Mouse (Mus musculus) forebrain, embryonic 12.5 days (tissue): ENCODE data around the gene Gm11077. TPM values are rescaled to one million over a fixed set of nuclear protein-coding genes. Genes with fewer than 3 reads are reported as not detected.

Experiments used
- ATAC-seq: fragments of 200-750 bp; cut with Nextera tagmentation; 2 replicates; pipeline ENCODE4 v1.8.0; 2017; ENCODE audit warnings: moderate TSS enrichment; ENCODE audit not compliant: low FRiP score
- H3K27ac ChIP-seq: fragments of 300-500 bp; sonication (generic); 2 replicates; pipeline ENCODE4 v1.5.1; 2016; ENCODE audit warnings: mild to moderate bottlenecking
- H3K27me3 ChIP-seq: fragments of 300-500 bp; sonication (generic); 2 replicates; pipeline ENCODE4 v1.6.1; 2016; ENCODE audit warnings: mild to moderate bottlenecking
- H3K36me3 ChIP-seq: fragments of 300-500 bp; sonication (generic); replicated peaks from 2 replicates; pipeline ENCODE4 v1.6.1; 2016; ENCODE audit warnings: mild to moderate bottlenecking
- H3K4me1 ChIP-seq: fragments of 300-500 bp; sonication (generic); 2 replicates; pipeline ENCODE4 v1.6.1; 2016
- H3K4me2 ChIP-seq: fragments of 300-500 bp; sonication (generic); 2 replicates; pipeline ENCODE4 v1.6.1; 2016; ENCODE audit warnings: mild to moderate bottlenecking, moderate library complexity
- H3K4me3 ChIP-seq: fragments of 300-500 bp; sonication (generic); replicated peaks from 2 replicates; pipeline ENCODE4 v1.5.1; 2016; ENCODE audit warnings: mild to moderate bottlenecking
- H3K9ac ChIP-seq: fragments of 300-500 bp; sonication (generic); 2 replicates; pipeline ENCODE4 v1.6.1; 2016; ENCODE audit warnings: mild to moderate bottlenecking
- H3K9me3 ChIP-seq: fragments of 300-500 bp; sonication (generic); 2 replicates; pipeline ENCODE4 v1.6.1; 2016
- WGBS: fragments of 180-500 bp; shearing (Covaris S2); methylation state at CpG from one replicate; pipeline ENCODE4 v1.1.7; 2016; 5-methylcytosine and 5-hydroxymethylcytosine counted together
- polyA plus RNA-seq: library from polyadenylated mRNA; unstranded; fragments of >200 nt; fragmentation: Nextera tagmentation; extraction: Ambion mirVana; gene quantifications from 2 replicates; pipeline ENCODE4 v1.2.1, GENCODE M21; 2016

Gm11077 gene
- polyA plus RNA-seq, 1 experiment from 2014 or later, result not detected

DNA sequence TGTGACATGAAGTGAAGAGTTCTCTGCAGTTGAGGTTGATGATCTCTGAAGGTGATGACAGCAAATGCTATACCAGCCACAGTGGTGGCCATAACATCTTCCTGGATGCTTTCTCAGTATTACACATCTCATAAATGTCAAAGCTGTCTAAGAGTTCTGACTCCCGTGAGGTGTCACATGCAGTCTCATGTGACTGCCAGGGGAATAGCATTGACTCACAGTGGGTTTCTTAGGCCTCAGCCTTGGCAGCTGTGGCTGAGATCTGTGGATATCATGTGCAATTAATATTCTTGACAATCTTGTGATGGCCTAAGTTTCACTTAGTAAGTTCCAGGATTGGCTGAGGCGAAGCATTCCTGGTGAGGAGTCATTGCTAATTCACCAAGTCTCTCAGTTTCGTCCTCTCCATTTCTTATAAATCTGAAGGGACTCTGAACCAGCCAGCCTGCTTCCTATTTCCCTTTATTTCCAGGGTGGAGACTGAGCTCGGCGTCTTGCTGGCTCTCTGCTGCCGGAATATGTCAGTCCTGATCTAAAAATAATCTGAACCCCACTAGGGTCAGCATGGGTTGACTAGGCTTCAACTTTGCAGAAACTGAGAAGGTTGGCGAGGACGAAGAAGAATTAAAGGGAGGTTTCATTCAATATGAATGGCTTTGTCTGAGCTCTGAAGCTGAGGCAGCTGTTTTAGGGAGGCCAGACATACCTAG lies 21.4 kb downstream of the Gm11077 start:
- H3K27ac ChIP-seq, result no peak overlapping the region
- H3K9ac ChIP-seq, result no peak overlapping the region
- H3K9me3 ChIP-seq, result 0 out of 2 replicates have a peak, but pooled peaks cover 3% of the 10 kb centered on the region
- WGBS, result 92% methylated on average over 8 of the region's 8 CpGs
- H3K4me2 ChIP-seq, result no peak overlapping the region
- no peaks in the 10 kb centered on the region for H3K4me1 ChIP-seq
- H3K27me3 ChIP-seq, result no peaks in the 10 kb centered on the region
- no peak overlapping the region for H3K4me3 ChIP-seq
- no peaks in the 10 kb centered on the region for H3K36me3 ChIP-seq
- ATAC-seq, result no peak

DNA sequence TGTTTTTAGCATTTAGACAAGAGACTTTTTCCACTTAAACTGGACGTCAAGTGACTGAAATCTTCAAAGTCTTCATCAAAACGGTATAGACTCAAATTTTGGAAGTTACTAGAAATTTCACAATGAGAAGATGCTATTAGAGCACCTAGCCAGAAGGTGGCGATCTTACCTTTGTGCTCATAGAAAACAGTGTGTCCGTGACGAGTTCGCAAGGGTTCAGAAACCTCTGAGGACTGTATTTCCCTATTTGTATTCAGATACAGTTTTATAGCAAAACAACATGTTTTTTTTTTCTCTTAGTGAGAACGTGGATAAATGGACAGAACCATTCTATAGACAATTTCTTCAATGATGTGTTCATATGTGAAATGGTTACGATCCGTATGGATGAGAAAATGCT lies 37.3 kb downstream of the Gm11077 start:
- H3K27ac ChIP-seq, result no peak overlapping the region
- WGBS, result 48% methylated on average over 9 of the region's 9 CpGs
- no peak for ATAC-seq
- H3K9me3 ChIP-seq, result no peaks in the 10 kb centered on the region
- no peak overlapping the region for H3K4me2 ChIP-seq
- H3K36me3 ChIP-seq, result no peaks in the 10 kb centered on the region
- no peaks in the 10 kb centered on the region for H3K27me3 ChIP-seq
- H3K4me1 ChIP-seq, result peaks cover 15% of the 10 kb centered on the region
- no peak overlapping the region for H3K9ac ChIP-seq
- H3K4me3 ChIP-seq, result no peak overlapping the region

- H3K9me3 ChIP-seq, result no peaks in the 10 kb centered on the region
- H3K9ac ChIP-seq, result no peak overlapping the region
- no peak overlapping the region for H3K27ac ChIP-seq
- peaks cover 15% of the 10 kb centered on the region for H3K4me1 ChIP-seq
- H3K27me3 ChIP-seq, result no peaks in the 10 kb centered on the region
- H3K4me3 ChIP-seq, result no peak overlapping the region
- H3K36me3 ChIP-seq, result no peaks in the 10 kb centered on the region
- no peak overlapping the region for H3K4me2 ChIP-seq
- 66% methylated on average over 6 of the region's 6 CpGs for WGBS
- no peak for ATAC-seq
Observed at GRCm38 (mm10) chr6:140767237-140767636, 38.2 kb downstream of the Gm11077 start.

GRCm38 (mm10) chr6:140768180-140768579 lies 39.1 kb downstream of the Gm11077 start:
- no peak for ATAC-seq
- Histone ChIP-seq H3K4me1 (peaks cover 15% of the 10 kb centered on the region), H3K9me3 (no peaks in the 10 kb centered on the region), H3K4me3 (no peak overlapping the region), H3K4me2 (no peak overlapping the region), H3K36me3 (no peaks in the 10 kb centered on the region), H3K9ac (no peak overlapping the region), H3K27me3 (no peaks in the 10 kb centered on the region), H3K27ac (no peak overlapping the region)
- WGBS, result 89% methylated on average over 8 of the region's 8 CpGs

DNA sequence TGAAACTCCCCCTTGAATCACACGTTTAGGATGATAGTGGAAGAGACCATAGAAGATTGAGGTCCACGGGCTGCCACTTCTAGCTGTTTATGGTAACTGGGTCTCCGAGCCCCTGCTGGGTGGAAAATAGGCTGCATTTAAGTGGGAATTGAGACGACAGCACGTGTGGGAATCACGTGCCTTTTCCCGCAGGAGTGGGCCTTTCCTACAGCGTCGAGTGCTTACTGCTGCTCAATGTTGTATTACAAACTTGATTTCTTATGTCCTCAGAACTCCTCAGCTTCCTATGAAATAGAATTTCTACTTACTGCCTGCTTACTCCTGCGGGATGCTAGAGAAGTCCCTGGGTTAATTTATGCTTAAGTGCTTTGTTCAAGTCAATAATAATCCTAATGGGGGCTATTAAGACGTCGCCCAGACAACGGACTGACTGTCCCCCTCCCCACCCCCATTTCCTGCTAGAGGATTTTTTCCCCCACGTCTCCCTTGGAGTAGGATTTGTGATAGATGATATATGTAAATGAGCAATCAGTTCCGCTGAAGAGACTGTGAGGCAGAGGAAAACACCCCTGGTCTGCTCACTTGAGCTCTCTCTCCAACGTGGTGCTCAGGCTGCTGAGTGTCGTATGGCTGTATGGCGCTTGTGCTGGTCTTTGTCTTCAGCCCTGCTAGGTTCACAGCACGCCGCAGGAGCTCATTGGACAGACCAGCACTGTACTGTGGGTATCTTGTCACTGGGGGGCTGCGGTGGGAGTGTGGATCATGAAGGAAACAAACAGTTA lies 40.0 kb downstream of the Gm11077 start:
- Histone ChIP-seq H3K36me3 (no peaks in the 10 kb centered on the region), H3K4me2 (peak overlapping the region; percentile 25; the same call in 1 of the 2 replicates), H3K9ac (no peak overlapping the region), H3K27me3 (no peaks in the 10 kb centered on the region), H3K4me1 (peaks cover 15% of the 10 kb centered on the region), H3K27ac (peak overlapping the region; percentile 50; the same call in 1 of the 2 replicates), H3K9me3 (no peaks in the 10 kb centered on the region), H3K4me3 (no peak overlapping the region)
- 37% methylated on average over 21 of the region's 21 CpGs for WGBS
- peak; percentile 83 for ATAC-seq

DNA sequence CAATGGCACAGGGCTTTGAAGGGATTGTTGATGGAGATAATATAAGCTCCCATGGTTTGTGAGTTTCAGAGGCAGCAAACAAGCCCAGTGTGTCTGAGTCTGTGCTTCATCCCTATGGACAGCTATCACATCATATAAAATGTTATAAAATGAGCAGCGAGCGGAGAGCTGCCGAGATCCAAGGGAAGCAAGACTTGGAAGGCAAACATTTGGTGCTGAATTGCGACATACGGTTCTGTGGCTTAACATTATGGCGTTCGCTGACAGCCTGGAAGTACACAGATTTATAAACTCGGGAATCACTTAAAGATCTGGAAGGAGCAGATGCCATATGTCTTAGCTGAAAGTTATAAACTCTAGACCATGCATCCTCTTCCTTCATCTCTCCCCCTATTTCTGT lies 47.2 kb downstream of the Gm11077 start:
- Histone ChIP-seq H3K4me2 (no peak overlapping the region), H3K4me1 (no peaks in the 10 kb centered on the region), H3K27me3 (no peaks in the 10 kb centered on the region), H3K36me3 (no peaks in the 10 kb centered on the region), H3K27ac (no peak overlapping the region), H3K9me3 (no peaks in the 10 kb centered on the region), H3K9ac (no peak overlapping the region), H3K4me3 (no peak overlapping the region)
- whole genome bisulfite sequencing, result 90% methylated on average over 8 of the region's 8 CpGs
- no peak for ATAC-seq

GRCm38 (mm10) chr6:140782524-140782923 lies 53.4 kb downstream of the Gm11077 start:
- WGBS, result 94% methylated on average over 6 of the region's 6 CpGs
- H3K27me3 ChIP-seq, result no peaks in the 10 kb centered on the region
- H3K9ac ChIP-seq, result no peak overlapping the region
- H3K4me3 ChIP-seq, result no peak overlapping the region
- H3K27ac ChIP-seq, result no peak overlapping the region
- H3K36me3 ChIP-seq, result no peaks in the 10 kb centered on the region
- ATAC-seq, result no peak
- no peak overlapping the region for H3K4me2 ChIP-seq
- H3K4me1 ChIP-seq, result no peaks in the 10 kb centered on the region
- H3K9me3 ChIP-seq, result no peaks in the 10 kb centered on the region

- Histone ChIP-seq H3K9me3 (no peaks in the 10 kb centered on the region), H3K4me3 (no peak overlapping the region), H3K27ac (no peak overlapping the region), H3K36me3 (no peaks in the 10 kb centered on the region), H3K27me3 (no peaks in the 10 kb centered on the region), H3K9ac (no peak overlapping the region), H3K4me2 (no peak overlapping the region), H3K4me1 (no peaks in the 10 kb centered on the region)
- ATAC-seq, result no peak
- 78% methylated on average over 2 of the region's 2 CpGs for WGBS
Observed at GRCm38 (mm10) chr6:140786058-140786457, 57.0 kb downstream of the Gm11077 start.

DNA sequence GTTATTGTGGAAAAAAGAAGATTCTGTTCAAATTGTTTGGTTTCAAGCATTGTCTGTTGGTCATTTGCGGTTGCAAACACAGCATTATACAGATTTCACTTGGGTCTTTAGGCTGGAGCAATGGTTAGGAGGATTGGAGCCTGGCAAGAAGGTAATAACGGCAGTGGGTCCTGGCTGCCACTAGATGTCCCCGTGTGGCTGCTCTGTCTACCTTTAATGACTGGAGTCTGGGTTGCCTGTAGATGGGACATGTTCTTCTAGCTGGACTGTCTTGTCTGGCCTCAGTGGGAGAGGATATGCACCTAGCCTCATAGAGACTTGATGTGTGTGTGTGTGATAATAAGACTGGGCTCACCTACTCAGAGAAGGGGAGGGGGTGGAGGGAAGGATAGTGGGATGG lies 60.8 kb downstream of the Gm11077 start:
- H3K27me3 ChIP-seq, result no peaks in the 10 kb centered on the region
- H3K9me3 ChIP-seq, result no peaks in the 10 kb centered on the region
- no peak overlapping the region for H3K4me3 ChIP-seq
- ATAC-seq, result no peak
- no peak overlapping the region for H3K27ac ChIP-seq
- no peaks in the 10 kb centered on the region for H3K4me1 ChIP-seq
- H3K36me3 ChIP-seq, result no peaks in the 10 kb centered on the region
- no peak overlapping the region for H3K4me2 ChIP-seq
- WGBS, result 45% methylated on average over 3 of the region's 3 CpGs
- no peak overlapping the region for H3K9ac ChIP-seq

GRCm38 (mm10) chr6:140793676-140794262 lies 64.7 kb downstream of the Gm11077 start:
- Histone ChIP-seq H3K4me2 (no peak overlapping the region), H3K9me3 (no peaks in the 10 kb centered on the region), H3K4me3 (no peak overlapping the region), H3K36me3 (no peaks in the 10 kb centered on the region), H3K27me3 (no peaks in the 10 kb centered on the region), H3K27ac (no peak overlapping the region), H3K4me1 (no peaks in the 10 kb centered on the region), H3K9ac (no peak overlapping the region)
- WGBS, result 94% methylated on average over 6 of the region's 6 CpGs
- ATAC-seq, result no peak

- H3K4me2 ChIP-seq, result no peak overlapping the region
- H3K9me3 ChIP-seq, result no peaks in the 10 kb centered on the region
- no peaks in the 10 kb centered on the region for H3K27me3 ChIP-seq
- H3K4me3 ChIP-seq, result no peak overlapping the region
- no peak overlapping the region for H3K27ac ChIP-seq
- 73% methylated on average over 3 of the region's 3 CpGs for WGBS
- ATAC-seq, result no peak
- no peak overlapping the region for H3K9ac ChIP-seq
- H3K36me3 ChIP-seq, result no peaks in the 10 kb centered on the region
- no peaks in the 10 kb centered on the region for H3K4me1 ChIP-seq
Observed at GRCm38 (mm10) chr6:140798841-140799240, 69.8 kb downstream of the Gm11077 start.

DNA sequence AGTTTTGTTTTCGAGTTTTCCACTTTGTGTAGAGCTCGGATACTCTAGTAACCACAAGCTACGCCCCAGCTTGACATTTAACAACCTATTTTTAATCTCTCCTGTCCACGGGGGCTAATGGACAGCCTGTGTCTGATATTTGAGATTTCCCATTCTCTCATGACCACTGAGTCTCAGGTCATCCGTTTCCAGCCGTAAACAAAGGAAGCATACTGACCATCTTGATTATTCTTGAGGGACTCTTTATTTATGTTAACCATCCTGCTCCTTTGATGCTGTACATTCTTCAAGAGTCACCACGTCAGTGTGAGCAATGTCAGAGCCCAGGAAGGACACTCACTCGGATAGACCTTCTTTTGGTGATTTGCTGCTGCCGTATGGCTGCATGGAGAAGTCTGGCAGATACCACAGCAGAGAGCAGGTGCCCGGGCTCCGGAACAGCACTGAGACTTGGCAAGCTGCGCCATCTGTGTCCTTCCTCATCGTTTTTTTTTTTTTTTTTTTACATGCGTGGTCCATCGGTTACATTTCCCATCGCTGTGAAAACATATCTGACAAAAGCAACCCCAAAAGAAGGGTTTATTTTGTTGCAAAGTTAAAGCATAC lies 70.5 kb downstream of the Gm11077 start:
- Histone ChIP-seq H3K4me3 (no peak overlapping the region), H3K4me1 (no peaks in the 10 kb centered on the region), H3K9ac (no peak overlapping the region), H3K9me3 (no peaks in the 10 kb centered on the region), H3K36me3 (no peaks in the 10 kb centered on the region), H3K27me3 (no peaks in the 10 kb centered on the region), H3K27ac (no peak overlapping the region), H3K4me2 (no peak overlapping the region)
- 91% methylated on average over 16 of the region's 16 CpGs for WGBS
- ATAC-seq, result no peak
